Mouse (Mus musculus): ENCODE measurements at regions not wholly inside any gene's neighbourhood (a gene's known extent, or its start where the extent isn't known, plus 50 kb on each side); places are given as distances from the start of the nearest gene placed in this dataset.

DNA sequence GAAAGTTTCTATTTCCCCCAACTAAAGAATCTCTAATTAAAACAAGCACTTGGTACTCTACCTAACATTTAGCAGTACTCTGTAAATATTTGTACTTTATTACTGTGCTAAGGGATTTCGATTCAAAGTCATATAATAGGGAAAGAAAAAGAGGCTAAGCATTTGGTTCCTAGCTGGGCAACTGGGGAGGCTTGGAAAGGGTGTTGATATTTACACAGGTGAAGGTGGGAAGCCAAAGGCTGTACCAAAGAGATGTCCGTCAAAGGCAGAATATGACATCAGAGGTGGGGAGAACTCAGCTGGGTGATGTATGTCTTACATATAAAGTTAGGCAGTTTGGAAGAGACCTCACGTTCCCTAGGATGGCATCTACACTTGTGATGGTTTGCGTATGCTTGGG lies 278.9 kb upstream of the Slc30a5 start:
- Histone ChIP-seq H3K4me3 (ENCODE audit: low read depth, low read length) (no peak overlapping the region), H3K27me3 (ENCODE audit: insufficient read depth, low read length) (no peaks in the 10 kb centered on the region), H3K36me3 (replicated peaks) (no peaks in the 10 kb centered on the region), H3K4me1 (ENCODE audit: insufficient read depth, low read depth, low read length) (no peaks in the 10 kb centered on the region), H3K9me3 (replicated peaks) (no peaks in the 10 kb centered on the region)
- TF ChIP-seq TAL1 (conservative IDR thresholded peaks at IDR 0.05; ENCODE audit: low read depth, low read length), result no peak
- TF ChIP-seq GATA2 (IDR thresholded peaks at IDR 0.05; ENCODE audit: borderline replicate concordance, low read depth, low read length), result no peak
- TF ChIP-seq GATA1 (IDR thresholded peaks at IDR 0.05; ENCODE audit: borderline replicate concordance, low read length), result no peak
- TF ChIP-seq CTCF (IDR thresholded peaks at IDR 0.05; ENCODE audit: low read depth, low read length), result no peak
- ATAC-seq (ENCODE audit: extremely low read depth, insufficient number of reproducible peaks, low FRiP score, poor library complexity, severe bottlenecking) (no peak), DNase-seq (ENCODE audit: low spot score) (no peak)

DNA sequence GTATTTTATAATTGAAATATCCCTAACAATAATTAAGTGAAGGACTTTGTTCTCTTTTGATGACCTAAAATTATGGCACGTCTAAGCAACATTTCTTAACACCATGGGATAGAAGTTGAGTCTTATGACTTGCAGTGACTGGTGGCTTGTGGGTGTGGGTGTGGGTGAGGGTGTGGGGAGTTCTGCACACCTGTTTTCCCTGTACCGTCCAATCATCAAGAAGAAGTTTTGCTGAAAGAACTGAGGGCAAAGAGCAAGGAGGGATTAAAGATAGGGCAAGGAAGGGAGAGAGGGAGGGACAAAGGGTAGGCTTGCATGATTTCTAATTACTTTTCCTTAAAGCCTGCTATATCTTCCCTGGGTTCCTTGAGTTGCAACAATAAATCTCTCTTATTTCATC lies 278.5 kb upstream of the Slc30a5 start:
- Histone ChIP-seq H3K4me3 (ENCODE audit: low read depth, low read length) (no peak overlapping the region), H3K9me3 (replicated peaks) (no peaks in the 10 kb centered on the region), H3K27me3 (ENCODE audit: insufficient read depth, low read length) (no peaks in the 10 kb centered on the region), H3K4me1 (ENCODE audit: insufficient read depth, low read depth, low read length) (no peaks in the 10 kb centered on the region), H3K36me3 (replicated peaks) (no peaks in the 10 kb centered on the region)
- DNase-seq (ENCODE audit: low spot score) (no peak), ATAC-seq (ENCODE audit: extremely low read depth, insufficient number of reproducible peaks, low FRiP score, poor library complexity, severe bottlenecking) (no peak)
- no peak for TF ChIP-seq CTCF (IDR thresholded peaks at IDR 0.05; ENCODE audit: low read depth, low read length)
- no peak for TF ChIP-seq POLR2AphosphoS5 (IDR thresholded peaks at IDR 0.05; ENCODE audit: insufficient replicate concordance, low read depth, low read length)
- TF ChIP-seq GATA2 (IDR thresholded peaks at IDR 0.05; ENCODE audit: borderline replicate concordance, low read depth, low read length), result no peak
- no peak for TF ChIP-seq TAL1 (conservative IDR thresholded peaks at IDR 0.05; ENCODE audit: low read depth, low read length)
- TF ChIP-seq GATA1 (IDR thresholded peaks at IDR 0.05; ENCODE audit: borderline replicate concordance, low read length), result no peak

DNA sequence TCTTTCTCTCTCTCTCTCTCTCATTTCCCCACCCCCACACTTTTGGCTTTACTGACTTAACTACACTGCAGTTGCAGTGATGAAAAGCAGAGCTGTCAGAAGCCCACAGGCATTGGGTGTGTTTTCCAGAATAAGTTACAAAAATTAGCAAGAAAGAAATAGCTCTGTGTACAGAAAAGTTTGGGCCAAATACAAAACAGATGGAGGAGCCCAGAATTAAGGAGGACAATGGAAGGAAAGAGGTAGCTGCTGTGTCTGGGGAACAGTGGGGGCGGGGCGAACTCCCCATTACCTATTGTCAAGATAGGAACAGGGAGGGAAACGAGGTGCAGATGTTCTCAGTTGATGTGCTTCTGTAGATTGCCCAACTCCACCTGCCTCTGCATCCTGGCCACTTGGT lies 267.4 kb upstream of the Slc30a5 start:
- no peak for DNase-seq (ENCODE audit: low spot score)
- TF ChIP-seq GATA1 (IDR thresholded peaks at IDR 0.05; ENCODE audit: borderline replicate concordance, low read length), result no peak
- TF ChIP-seq TAL1 (conservative IDR thresholded peaks at IDR 0.05; ENCODE audit: low read depth, low read length), result no peak
- no peak for TF ChIP-seq GATA2 (IDR thresholded peaks at IDR 0.05; ENCODE audit: borderline replicate concordance, low read depth, low read length)
- TF ChIP-seq POLR2AphosphoS5 (IDR thresholded peaks at IDR 0.05; ENCODE audit: insufficient replicate concordance, low read depth, low read length), result no peak

DNA sequence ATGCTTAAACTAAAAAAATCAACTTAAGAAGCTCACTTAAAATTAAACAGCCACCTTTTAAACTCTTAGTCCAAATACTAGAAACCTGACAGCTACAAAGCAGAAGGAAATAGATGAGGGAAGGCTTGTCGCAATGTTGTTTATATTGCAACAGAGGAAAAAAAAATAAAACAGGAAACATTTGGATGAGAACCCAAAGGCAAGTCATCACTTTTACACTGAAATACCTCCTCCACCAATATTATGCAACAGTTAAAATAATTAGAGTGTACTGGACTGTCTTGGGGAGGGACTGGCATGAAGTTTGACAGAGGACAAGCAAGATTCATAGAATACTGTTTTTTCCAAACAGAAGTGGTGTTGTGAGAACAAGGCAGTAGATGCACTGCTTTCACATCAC lies 263.6 kb upstream of the Slc30a5 start:
- H3K4me1 ChIP-seq (ENCODE audit: insufficient read depth, low read depth, low read length), result no peaks in the 10 kb centered on the region
- TF ChIP-seq POLR2AphosphoS5 (IDR thresholded peaks at IDR 0.05; ENCODE audit: insufficient replicate concordance, low read depth, low read length) (no peak), CTCF (IDR thresholded peaks at IDR 0.05; ENCODE audit: low read depth, low read length) (no peak), TAL1 (conservative IDR thresholded peaks at IDR 0.05; ENCODE audit: low read depth, low read length) (no peak), GATA2 (IDR thresholded peaks at IDR 0.05; ENCODE audit: borderline replicate concordance, low read depth, low read length) (no peak), GATA1 (IDR thresholded peaks at IDR 0.05; ENCODE audit: borderline replicate concordance, low read length) (no peak)
- DNase-seq (ENCODE audit: low spot score) (no peak), ATAC-seq (ENCODE audit: extremely low read depth, insufficient number of reproducible peaks, low FRiP score, poor library complexity, severe bottlenecking) (no peak)
- no peaks in the 10 kb centered on the region for H3K27me3 ChIP-seq (ENCODE audit: insufficient read depth, low read length)
- no peak overlapping the region for H3K4me3 ChIP-seq (ENCODE audit: low read depth, low read length)
- H3K9me3 ChIP-seq (replicated peaks), result no peaks in the 10 kb centered on the region
- no peaks in the 10 kb centered on the region for H3K36me3 ChIP-seq (replicated peaks)

More for the DNA sequence above, 267.4 kb upstream of the Slc30a5 start:
- Histone ChIP-seq H3K36me3 (replicated peaks) (no peaks in the 10 kb centered on the region), H3K27me3 (ENCODE audit: insufficient read depth, low read length) (0 out of 2 replicates have a peak, but pooled peaks cover 3% of the 10 kb centered on the region), H3K9me3 (replicated peaks) (no peaks in the 10 kb centered on the region), H3K4me3 (ENCODE audit: low read depth, low read length) (no peak overlapping the region), H3K4me1 (ENCODE audit: insufficient read depth, low read depth, low read length) (no peaks in the 10 kb centered on the region)
- ATAC-seq (ENCODE audit: extremely low read depth, insufficient number of reproducible peaks, low FRiP score, poor library complexity, severe bottlenecking), result no peak

DNA sequence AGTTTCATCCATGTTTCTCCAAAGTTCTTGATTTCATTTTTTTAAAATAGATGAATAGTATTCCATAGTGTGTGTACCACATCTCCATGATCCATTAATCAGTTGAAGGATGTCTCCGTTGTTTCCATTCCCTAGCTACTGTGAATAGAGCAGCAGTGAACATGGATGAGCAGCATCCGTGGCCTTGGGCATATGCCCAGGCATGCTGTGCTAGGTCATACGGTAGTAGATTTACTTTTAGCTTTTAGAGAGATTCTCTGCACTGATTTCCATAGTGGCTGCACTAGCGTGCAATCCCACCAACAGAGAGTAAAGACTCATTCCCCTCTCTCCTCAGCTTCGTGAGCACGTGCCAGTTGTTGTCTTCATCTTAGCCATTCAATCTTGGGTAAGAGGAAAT lies 263.0 kb upstream of the Slc30a5 start:
- DNase-seq (ENCODE audit: low spot score), result no peak
- ATAC-seq (ENCODE audit: extremely low read depth, insufficient number of reproducible peaks, low FRiP score, poor library complexity, severe bottlenecking), result no peak
- H3K36me3 ChIP-seq (replicated peaks), result no peaks in the 10 kb centered on the region
- H3K4me1 ChIP-seq (ENCODE audit: insufficient read depth, low read depth, low read length), result no peaks in the 10 kb centered on the region
- H3K9me3 ChIP-seq (replicated peaks), result no peaks in the 10 kb centered on the region
- TF ChIP-seq GATA1 (IDR thresholded peaks at IDR 0.05; ENCODE audit: borderline replicate concordance, low read length), result no peak
- no peak for TF ChIP-seq TAL1 (conservative IDR thresholded peaks at IDR 0.05; ENCODE audit: low read depth, low read length)
- no peak for TF ChIP-seq GATA2 (IDR thresholded peaks at IDR 0.05; ENCODE audit: borderline replicate concordance, low read depth, low read length)
- TF ChIP-seq POLR2AphosphoS5 (IDR thresholded peaks at IDR 0.05; ENCODE audit: insufficient replicate concordance, low read depth, low read length), result no peak
- no peak for TF ChIP-seq CTCF (IDR thresholded peaks at IDR 0.05; ENCODE audit: low read depth, low read length)
- H3K27me3 ChIP-seq (ENCODE audit: insufficient read depth, low read length), result no peaks in the 10 kb centered on the region
- H3K4me3 ChIP-seq (ENCODE audit: low read depth, low read length), result no peak overlapping the region

DNA sequence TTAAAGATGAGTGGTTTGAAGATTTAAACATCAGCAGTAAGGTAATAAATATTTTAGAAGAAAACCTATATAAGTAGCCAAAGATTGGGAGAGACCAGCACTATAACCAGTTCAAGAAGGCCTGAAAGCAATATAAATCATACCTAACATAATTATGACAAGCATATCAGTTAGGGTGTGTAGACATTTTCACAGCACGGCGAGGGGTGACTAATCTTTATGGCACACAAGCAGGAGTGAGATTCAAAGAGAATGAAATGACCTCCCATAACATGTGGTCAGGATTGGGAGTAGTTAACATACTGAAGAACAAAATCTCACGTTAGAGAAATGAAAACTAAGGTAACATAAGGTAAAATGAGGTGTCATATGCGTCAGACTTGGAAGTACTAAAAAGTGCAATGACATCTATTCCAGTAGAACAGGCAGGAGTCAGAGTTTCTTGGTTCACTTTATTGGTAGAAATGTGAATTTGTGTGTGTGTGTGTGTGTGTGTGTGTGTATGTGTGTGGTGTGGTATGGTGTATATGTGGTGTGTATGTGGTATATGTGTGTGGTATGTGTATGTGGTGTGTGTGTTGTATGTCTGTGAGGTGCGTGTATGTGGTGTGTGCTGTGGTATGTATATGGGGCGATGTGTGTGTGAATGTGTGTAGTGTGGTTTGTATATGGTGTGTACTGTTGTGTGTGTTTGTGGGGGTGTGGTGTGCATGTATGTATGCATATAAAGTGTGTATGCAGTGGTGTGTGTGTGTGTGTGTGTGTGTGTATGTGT lies 262.0 kb upstream of the Slc30a5 start:
- DNase-seq (ENCODE audit: low spot score) (no peak), ATAC-seq (ENCODE audit: extremely low read depth, insufficient number of reproducible peaks, low FRiP score, poor library complexity, severe bottlenecking) (no peak)
- Histone ChIP-seq H3K4me1 (ENCODE audit: insufficient read depth, low read depth, low read length) (no peaks in the 10 kb centered on the region), H3K9me3 (replicated peaks) (no peaks in the 10 kb centered on the region), H3K27me3 (ENCODE audit: insufficient read depth, low read length) (no peaks in the 10 kb centered on the region), H3K4me3 (ENCODE audit: low read depth, low read length) (no peak overlapping the region), H3K36me3 (replicated peaks) (no peaks in the 10 kb centered on the region)
- TF ChIP-seq CTCF (IDR thresholded peaks at IDR 0.05; ENCODE audit: low read depth, low read length), result no peak
- TF ChIP-seq POLR2AphosphoS5 (IDR thresholded peaks at IDR 0.05; ENCODE audit: insufficient replicate concordance, low read depth, low read length), result no peak
- no peak for TF ChIP-seq TAL1 (conservative IDR thresholded peaks at IDR 0.05; ENCODE audit: low read depth, low read length)
- TF ChIP-seq GATA1 (IDR thresholded peaks at IDR 0.05; ENCODE audit: borderline replicate concordance, low read length), result no peak
- no peak for TF ChIP-seq GATA2 (IDR thresholded peaks at IDR 0.05; ENCODE audit: borderline replicate concordance, low read depth, low read length)

Data from G1E (cell line).